Mouse (Mus musculus): ENCODE results near the gene Crtap. TPM values are rescaled to one million over a fixed set of nuclear protein-coding genes. Genes with fewer than 3 reads are reported as not detected.
"Not testable (repeated sequence)": the region's sequence is repeated elsewhere in the genome, so short reads cannot be mapped to it uniquely, and the experiment has no call there.

Crtap gene
- polyA plus RNA-seq, 1 experiment, result 83.2 TPM

DNA sequence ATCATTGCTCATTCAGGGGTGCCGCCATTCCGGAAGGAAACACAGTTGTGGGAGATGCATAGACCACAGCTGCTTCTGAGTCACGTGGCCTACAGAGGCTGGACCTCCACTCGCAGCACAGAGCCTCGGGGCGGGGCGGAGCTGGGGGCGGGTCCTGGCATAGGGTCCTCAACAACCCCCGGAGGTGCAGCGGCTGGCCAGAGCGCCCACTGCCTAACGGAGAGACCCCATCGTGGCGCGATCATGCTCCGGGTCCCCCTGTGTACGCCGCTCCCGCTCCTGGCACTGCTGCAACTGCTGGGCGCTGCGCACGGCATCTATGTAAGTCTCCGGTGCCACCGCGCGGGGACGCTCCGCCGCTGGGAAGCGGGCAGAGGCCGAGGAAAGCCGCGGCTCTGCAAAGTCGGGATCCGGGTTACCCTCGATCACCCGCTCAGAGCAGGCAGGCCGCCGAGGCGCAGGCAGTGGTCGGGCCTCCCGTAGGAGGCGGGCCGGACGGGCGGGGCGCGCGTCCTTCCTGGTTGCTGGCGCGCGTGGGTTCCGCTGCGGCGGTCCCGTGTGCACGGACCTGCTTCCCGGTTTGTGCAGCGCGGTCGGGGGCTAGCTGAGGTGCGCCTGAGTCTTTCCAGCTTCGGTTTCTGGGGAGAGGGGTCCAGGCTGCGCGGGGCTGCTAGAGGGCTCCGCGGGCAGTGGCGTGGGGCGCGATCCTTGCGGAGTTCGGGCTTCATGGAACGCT is 10.6 kb upstream of the Crtap start, which contains the start of the genes Glb1 and Tmppe:
TSS of gene Glb1 (plus strand) at position 128 of the 736 bp plus-strand sequence.
TSS of gene Tmppe (plus strand) at position 157 of the 736 bp plus-strand sequence.
- peak within 1 kb of the TSS; percentile 92 for H3K4me3 ChIP-seq (replicated peaks; ENCODE audit: extremely low read depth, low read depth, low read length)
- DNase-seq, result peak; percentile 77
- H3K4me1 ChIP-seq (ENCODE audit: control insufficient read depth, insufficient read depth, low read length), result peaks cover 5% of the 10 kb centered on the region; the same call in 1 of the 2 replicates
- WGBS, result under 1% methylated on average over 73 of the region's 73 CpGs
- TF ChIP-seq CTCF (IDR thresholded peaks at IDR 0.05; ENCODE audit: insufficient read depth, low read length) (no peak), POLR2A (IDR thresholded peaks at IDR 0.05; ENCODE audit: borderline replicate concordance, extremely low read depth, low read depth, low read length) (peak; percentile 61; the same call in 1 of the 2 replicates)

DNA sequence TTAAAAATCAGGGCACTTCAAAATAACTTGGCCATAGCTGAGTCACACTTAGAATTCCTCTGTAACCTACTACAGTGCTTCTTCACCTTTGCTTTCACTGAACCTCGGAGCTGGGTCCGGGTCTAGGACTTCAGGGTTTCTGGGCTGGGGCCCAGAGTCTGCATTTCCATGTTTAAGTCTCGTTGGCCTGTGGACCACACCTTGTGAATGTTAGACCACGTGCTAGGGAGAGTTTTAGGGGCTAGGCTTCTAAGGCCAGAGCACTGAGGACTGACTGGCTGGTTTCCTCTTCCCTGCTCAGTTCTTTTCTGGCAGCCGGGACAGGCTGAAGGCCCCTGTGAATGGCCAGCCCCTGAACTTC is 10.1 kb upstream of the Crtap start:
- no peak for TF ChIP-seq POLR2A (IDR thresholded peaks at IDR 0.05; ENCODE audit: borderline replicate concordance, extremely low read depth, low read depth, low read length)
- no peak for DNase-seq
- Histone ChIP-seq H3K4me1 (ENCODE audit: control insufficient read depth, insufficient read depth, low read length) (peaks cover 5% of the 10 kb centered on the region; the same call in 1 of the 2 replicates), H3K4me3 (replicated peaks; ENCODE audit: extremely low read depth, low read depth, low read length) (peak overlapping the region; percentile 92)
- 12% methylated on average over 5 of the region's 5 CpGs for WGBS

DNA sequence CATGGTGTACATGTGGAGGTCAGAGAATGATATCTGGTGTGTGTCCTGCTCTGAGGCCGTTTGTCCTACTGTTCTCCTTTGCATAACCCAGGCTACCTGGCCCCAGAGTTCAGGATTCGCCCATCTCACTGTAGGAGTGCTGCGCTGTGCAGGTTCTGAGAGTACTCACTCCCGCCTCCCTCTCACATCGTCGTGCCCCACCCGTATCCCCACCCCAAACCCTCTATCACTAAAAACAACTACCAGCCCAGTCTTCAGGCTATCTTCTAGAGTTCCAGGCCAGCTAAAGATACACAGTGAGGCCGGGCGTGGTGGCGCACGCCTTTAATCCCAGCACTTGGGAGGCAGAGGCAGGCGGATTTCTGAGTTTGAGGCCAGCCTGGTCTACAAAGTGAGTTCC is 9.2 kb upstream of the Crtap start:
- Histone ChIP-seq H3K4me1 (ENCODE audit: control insufficient read depth, insufficient read depth, low read length) (peaks cover 5% of the 10 kb centered on the region; the same call in 1 of the 2 replicates), H3K4me3 (replicated peaks; ENCODE audit: extremely low read depth, low read depth, low read length) (no peak overlapping the region)
- no peak for DNase-seq
- TF ChIP-seq POLR2A (IDR thresholded peaks at IDR 0.05; ENCODE audit: borderline replicate concordance, extremely low read depth, low read depth, low read length), result no peak
- no peak for TF ChIP-seq CTCF (IDR thresholded peaks at IDR 0.05; ENCODE audit: insufficient read depth, low read length)
- 96% methylated on average over 12 of the region's 12 CpGs for WGBS

DNA sequence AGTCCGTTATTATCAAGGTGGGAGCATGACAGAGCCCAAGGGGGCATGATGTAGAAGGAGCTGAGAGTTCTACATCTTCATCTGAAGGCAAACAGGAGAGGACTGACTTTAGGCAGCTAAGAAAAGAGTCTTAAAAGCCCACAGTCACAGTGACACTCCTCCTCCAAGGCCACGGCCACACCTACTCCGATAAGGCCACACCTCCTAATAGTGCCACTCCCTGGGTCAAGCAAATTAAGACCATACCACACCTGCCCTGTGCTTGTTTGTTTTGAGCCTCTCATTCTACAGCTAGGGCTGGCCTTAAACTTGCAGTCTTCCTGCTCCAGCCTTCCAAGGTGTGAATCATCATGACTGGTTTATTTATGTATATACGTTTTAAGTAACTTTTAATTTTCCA is 4.8 kb upstream of the Crtap start:
- DNase-seq, result no peak
- 79% methylated on average over 4 of the region's 4 CpGs for WGBS

DNA sequence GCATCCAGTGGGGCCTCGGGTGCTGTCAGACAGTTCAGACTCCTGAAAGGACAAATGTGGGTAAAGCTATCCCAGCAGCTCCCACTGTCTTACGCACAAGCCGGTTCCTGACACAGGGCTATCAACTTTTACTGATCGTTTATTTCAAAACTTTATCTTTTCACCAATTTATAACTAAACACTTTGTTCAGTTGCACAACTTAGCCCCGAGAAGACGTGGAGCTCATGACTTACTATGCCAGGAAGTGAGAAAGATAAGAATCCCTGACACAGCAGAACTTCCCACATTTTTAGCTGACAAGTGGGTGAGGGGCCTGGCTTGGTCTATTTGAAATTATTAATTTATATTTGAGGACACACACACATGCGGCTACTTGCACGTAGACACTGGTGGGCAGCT is 4.2 kb upstream of the Crtap start:
- WGBS, result 53% methylated on average over 8 of the region's 8 CpGs
- no peak for TF ChIP-seq POLR2A (IDR thresholded peaks at IDR 0.05; ENCODE audit: borderline replicate concordance, extremely low read depth, low read depth, low read length)
- no peak for TF ChIP-seq CTCF (IDR thresholded peaks at IDR 0.05; ENCODE audit: insufficient read depth, low read length)
- H3K4me3 ChIP-seq (replicated peaks; ENCODE audit: extremely low read depth, low read depth, low read length), result no peak overlapping the region
- DNase-seq, result no peak
- H3K4me1 ChIP-seq (ENCODE audit: control insufficient read depth, insufficient read depth, low read length), result no peaks in the 10 kb centered on the region

More for the DNA sequence above, 4.8 kb upstream of the Crtap start:
- Histone ChIP-seq H3K4me3 (replicated peaks; ENCODE audit: extremely low read depth, low read depth, low read length) (no peak overlapping the region), H3K4me1 (ENCODE audit: control insufficient read depth, insufficient read depth, low read length) (no peaks in the 10 kb centered on the region)
- TF ChIP-seq CTCF (IDR thresholded peaks at IDR 0.05; ENCODE audit: insufficient read depth, low read length) (no peak), POLR2A (IDR thresholded peaks at IDR 0.05; ENCODE audit: borderline replicate concordance, extremely low read depth, low read depth, low read length) (no peak)

DNA sequence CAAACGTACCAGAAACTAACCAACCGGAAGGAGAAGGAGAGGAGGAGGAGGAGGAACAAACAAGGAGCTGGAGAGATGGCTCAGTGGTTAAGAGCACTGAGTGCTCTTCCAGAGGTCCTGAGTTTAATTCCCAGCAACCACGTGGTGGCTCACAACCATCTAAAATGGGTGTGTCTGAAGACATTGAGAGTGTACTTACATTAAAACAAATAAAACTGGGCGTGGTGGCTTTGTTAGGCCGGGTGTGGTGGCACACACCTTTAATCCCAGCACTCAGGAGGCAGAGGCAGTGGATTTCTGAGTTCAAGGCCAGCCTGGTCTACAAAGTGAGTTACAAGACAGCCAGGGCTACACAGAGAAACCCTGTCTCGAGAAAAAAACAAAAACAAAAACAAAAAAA is 3.7 kb upstream of the Crtap start:
- not testable (repeated sequence) for H3K4me1 ChIP-seq (ENCODE audit: control insufficient read depth, insufficient read depth, low read length); DNase-seq; H3K4me3 ChIP-seq (replicated peaks; ENCODE audit: extremely low read depth, low read depth, low read length)
- 56% methylated on average over 6 of the region's 6 CpGs for WGBS

DNA sequence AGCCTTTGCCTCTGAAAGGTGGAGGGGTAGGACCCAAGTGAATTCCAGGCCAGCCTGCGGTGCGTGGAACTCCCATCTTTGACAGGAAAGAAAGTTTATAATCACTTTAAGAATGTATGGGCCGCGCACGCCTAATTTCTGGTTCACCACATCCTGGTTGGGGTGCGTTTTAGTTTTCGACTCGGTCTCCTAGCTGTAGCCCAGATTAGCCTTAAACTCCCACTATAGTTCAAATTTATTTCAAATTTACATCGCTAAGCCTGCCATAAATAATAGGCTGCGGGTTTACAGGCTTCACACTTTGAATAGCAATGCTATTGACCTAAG is 237 bp upstream of the Crtap start:
- Histone ChIP-seq H3K4me1 (ENCODE audit: control insufficient read depth, insufficient read depth, low read length) (no peaks in the 10 kb centered on the region), H3K4me3 (replicated peaks; ENCODE audit: extremely low read depth, low read depth, low read length) (peak overlapping the region; percentile 66)
- no peak for TF ChIP-seq CTCF (IDR thresholded peaks at IDR 0.05; ENCODE audit: insufficient read depth, low read length)
- TF ChIP-seq POLR2A (IDR thresholded peaks at IDR 0.05; ENCODE audit: borderline replicate concordance, extremely low read depth, low read depth, low read length), result no peak
- DNase-seq, result no peak
- under 1% methylated on average over 10 of the region's 10 CpGs for WGBS

DNA sequence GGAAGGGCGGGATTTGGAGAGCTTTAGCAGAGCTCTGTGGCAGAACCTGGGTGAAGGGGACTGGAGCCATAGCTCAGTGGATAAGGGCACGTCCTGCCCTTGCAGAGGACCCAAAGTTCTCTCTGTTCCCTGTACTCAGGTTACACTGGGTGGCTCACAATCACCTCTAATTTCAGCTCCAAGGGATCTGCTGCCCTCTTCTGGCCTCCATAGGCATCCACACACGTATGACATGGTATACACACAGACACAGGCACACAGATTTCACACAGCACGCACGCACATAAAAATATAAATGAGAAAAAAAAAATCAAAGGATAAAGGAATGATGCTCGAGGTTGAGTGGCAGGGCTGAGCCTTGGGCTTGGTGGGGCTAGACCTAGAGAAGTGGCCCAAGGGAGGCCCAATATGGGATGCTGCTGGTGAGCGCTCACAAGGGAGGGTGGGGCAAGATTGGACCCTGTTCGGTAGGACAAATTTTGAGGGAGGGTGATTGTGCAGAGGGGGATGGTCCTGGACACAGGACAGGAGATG is 1.0 kb downstream of the Crtap start:
- Histone ChIP-seq H3K4me1 (ENCODE audit: control insufficient read depth, insufficient read depth, low read length) (no peaks in the 10 kb centered on the region), H3K4me3 (replicated peaks; ENCODE audit: extremely low read depth, low read depth, low read length) (no peak overlapping the region)
- DNase-seq, result no peak
- WGBS, result 79% methylated on average over 8 of the region's 8 CpGs
- TF ChIP-seq POLR2A (IDR thresholded peaks at IDR 0.05; ENCODE audit: borderline replicate concordance, extremely low read depth, low read depth, low read length) (no peak), CTCF (IDR thresholded peaks at IDR 0.05; ENCODE audit: insufficient read depth, low read length) (peak; percentile 30; the same call in 1 of the 2 replicates)

DNA sequence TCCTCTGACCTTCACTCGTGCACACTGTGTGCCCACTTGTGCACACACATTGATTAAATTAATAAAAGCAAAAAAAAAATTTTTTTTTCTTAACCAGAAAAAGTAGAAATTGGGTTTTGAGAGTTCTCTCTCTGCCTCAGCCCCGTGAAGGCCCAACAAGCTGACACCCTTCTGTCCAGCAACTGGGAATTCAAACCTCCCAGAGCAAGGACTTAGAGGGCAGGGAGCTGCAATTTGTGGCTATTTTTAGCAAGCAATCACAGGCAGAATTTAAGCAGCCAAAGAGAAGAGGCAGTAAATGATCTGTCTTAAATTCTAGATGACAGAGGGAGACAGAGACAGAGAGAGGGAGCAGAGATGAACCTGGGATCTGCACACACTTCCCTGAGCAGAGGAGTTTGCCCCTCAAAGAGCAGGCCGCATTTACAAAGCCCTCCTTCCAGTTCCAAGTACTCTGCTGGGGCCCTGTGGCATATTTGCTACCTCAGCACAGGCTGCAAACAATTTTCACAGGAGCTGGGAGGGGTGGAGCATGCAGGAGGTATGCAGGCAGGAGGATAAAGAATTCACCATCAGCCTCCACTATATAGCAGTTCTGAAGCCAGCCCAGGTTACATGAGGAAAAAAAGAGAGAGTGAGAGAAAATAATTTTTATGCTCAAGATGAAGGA is 1.6 kb downstream of the Crtap start:
- H3K4me1 ChIP-seq (ENCODE audit: control insufficient read depth, insufficient read depth, low read length), result no peaks in the 10 kb centered on the region
- no peak overlapping the region for H3K4me3 ChIP-seq (replicated peaks; ENCODE audit: extremely low read depth, low read depth, low read length)
- WGBS, result 66% methylated on average over 3 of the region's 3 CpGs
- no peak for TF ChIP-seq POLR2A (IDR thresholded peaks at IDR 0.05; ENCODE audit: borderline replicate concordance, extremely low read depth, low read depth, low read length)
- no peak for TF ChIP-seq CTCF (IDR thresholded peaks at IDR 0.05; ENCODE audit: insufficient read depth, low read length)
- no peak for DNase-seq

DNA sequence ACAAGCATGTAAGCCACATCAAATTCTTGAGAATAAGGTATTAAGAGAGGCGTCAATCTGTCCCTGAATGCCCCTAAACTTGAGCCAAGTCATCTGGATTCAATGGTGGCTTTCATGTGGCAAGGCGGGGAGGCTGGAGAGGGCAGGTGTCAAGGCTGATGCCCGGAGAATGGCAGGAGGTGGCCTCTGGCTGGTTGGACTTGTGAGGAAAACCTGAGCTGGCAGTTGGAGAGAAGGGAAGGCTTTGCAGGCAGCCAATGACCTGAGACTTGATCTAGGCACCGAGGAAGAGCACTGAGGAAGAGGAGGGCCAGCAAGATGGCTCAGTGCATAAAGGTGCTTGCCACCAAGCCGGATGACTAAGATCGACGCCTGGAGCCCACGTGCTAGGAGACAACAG is 2.2 kb downstream of the Crtap start:
- no peak overlapping the region for H3K4me3 ChIP-seq (replicated peaks; ENCODE audit: extremely low read depth, low read depth, low read length)
- TF ChIP-seq POLR2A (IDR thresholded peaks at IDR 0.05; ENCODE audit: borderline replicate concordance, extremely low read depth, low read depth, low read length), result no peak
- TF ChIP-seq CTCF (IDR thresholded peaks at IDR 0.05; ENCODE audit: insufficient read depth, low read length), result no peak
- DNase-seq, result no peak
- no peaks in the 10 kb centered on the region for H3K4me1 ChIP-seq (ENCODE audit: control insufficient read depth, insufficient read depth, low read length)
- WGBS, result 86% methylated on average over 8 of the region's 8 CpGs

All from lung, adult 2 months (tissue).